Mouse (Mus musculus): ENCODE results near the gene Ism2. TPM values are rescaled to one million over a fixed set of nuclear protein-coding genes. Genes with fewer than 3 reads are reported as not detected.

The Ism2 gene
- polyA plus RNA-seq, 2 experiments, result 0.07 to 0.08 TPM

GRCm38 (mm10) chr12:87284268-87284667 is 15.2 kb downstream of the Ism2 start:
- Histone ChIP-seq H3K4me1 (replicated peaks; ENCODE audit: control insufficient read depth in 2 of 2, insufficient read depth in 2 of 2, low read length in 1 of 2) (no peaks in the 10 kb centered on the region), H3K36me3 (replicated peaks; ENCODE audit: control insufficient read depth, insufficient read depth, low read depth) (no peaks in the 10 kb centered on the region), H3K27me3 (ENCODE audit: control insufficient read depth, insufficient read depth, low read length) (no peaks in the 10 kb centered on the region), H3K9ac (replicated peaks) (no peak overlapping the region), H3K4me3 (ENCODE audit: insufficient read depth in 1 of 2, low read depth in 2 of 2, low read length in 2 of 2) (no peak overlapping the region), H3K27ac (no peak overlapping the region), H3K4me2 (ENCODE audit: low read depth) (no peak overlapping the region), H3K9me3 (ENCODE audit: control insufficient read depth, low read length) (no peaks in the 10 kb centered on the region)
- no peak for TF ChIP-seq CTCF (IDR thresholded peaks at IDR 0.05; ENCODE audit: low read depth)
- WGBS (ENCODE audit: insufficient replicate concordance), result 48% methylated on average over 4 of the region's 4 CpGs
- ATAC-seq (ENCODE audit: insufficient read depth) (no peak), DNase-seq (ENCODE audit: low read depth in 3 of 3, low spot score in 3 of 3) (no peak)

- WGBS (ENCODE audit: insufficient replicate concordance), result 58% methylated on average over 7 of the region's 7 CpGs
- H3K9me3 ChIP-seq (ENCODE audit: control insufficient read depth, low read length), result no peaks in the 10 kb centered on the region
- H3K4me3 ChIP-seq (ENCODE audit: insufficient read depth in 1 of 2, low read depth in 2 of 2, low read length in 2 of 2), result no peak overlapping the region
- H3K36me3 ChIP-seq (replicated peaks; ENCODE audit: control insufficient read depth, insufficient read depth, low read depth), result no peaks in the 10 kb centered on the region
- H3K9ac ChIP-seq (replicated peaks), result no peak overlapping the region
- H3K4me2 ChIP-seq (ENCODE audit: low read depth), result no peak overlapping the region
- TF ChIP-seq EP300 (IDR thresholded peaks at IDR 0.05; ENCODE audit: low read depth) (no peak), CTCF (IDR thresholded peaks at IDR 0.05; ENCODE audit: low read depth) (no peak)
- H3K27ac ChIP-seq, result no peak overlapping the region
- H3K27me3 ChIP-seq (ENCODE audit: control insufficient read depth, insufficient read depth, low read length), result no peaks in the 10 kb centered on the region
- ATAC-seq (ENCODE audit: insufficient read depth) (no peak), DNase-seq (ENCODE audit: low read depth in 3 of 3, low spot score in 3 of 3) (no peak)
- H3K4me1 ChIP-seq (replicated peaks; ENCODE audit: control insufficient read depth in 2 of 2, insufficient read depth in 2 of 2, low read length in 1 of 2), result no peaks in the 10 kb centered on the region; a peak in 1 of 4 replicates
Measured at GRCm38 (mm10) chr12:87283706-87284105, 15.8 kb downstream of the Ism2 start.

GRCm38 (mm10) chr12:87282743-87283142 is 16.8 kb downstream of the Ism2 start:
- DNase-seq (ENCODE audit: low read depth in 3 of 3, low spot score in 3 of 3), result no peak

GRCm38 (mm10) chr12:87281766-87282165 is 17.7 kb downstream of the Ism2 start:
- no peak for TF ChIP-seq CTCF (IDR thresholded peaks at IDR 0.05; ENCODE audit: low read depth)
- TF ChIP-seq EP300 (IDR thresholded peaks at IDR 0.05; ENCODE audit: low read depth), result no peak
- 13% methylated on average over 1 of the region's 1 CpGs for WGBS (ENCODE audit: insufficient replicate concordance)
- no peak overlapping the region for H3K9ac ChIP-seq (replicated peaks)
- DNase-seq (ENCODE audit: low read depth in 3 of 3, low spot score in 3 of 3), result no peak
- no peak overlapping the region for H3K27ac ChIP-seq
- no peak overlapping the region for H3K4me2 ChIP-seq (ENCODE audit: low read depth)
- no peaks in the 10 kb centered on the region for H3K27me3 ChIP-seq (ENCODE audit: control insufficient read depth, insufficient read depth, low read length)
- no peaks in the 10 kb centered on the region for H3K36me3 ChIP-seq (replicated peaks; ENCODE audit: control insufficient read depth, insufficient read depth, low read depth)
- no peak for ATAC-seq (ENCODE audit: insufficient read depth)
- no peak overlapping the region for H3K4me3 ChIP-seq (ENCODE audit: insufficient read depth in 1 of 2, low read depth in 2 of 2, low read length in 2 of 2)
- H3K9me3 ChIP-seq (ENCODE audit: control insufficient read depth, low read length), result no peaks in the 10 kb centered on the region
- H3K4me1 ChIP-seq (replicated peaks; ENCODE audit: control insufficient read depth in 2 of 2, insufficient read depth in 2 of 2, low read length in 1 of 2), result peaks cover 0 to 4% of the 10 kb centered on the region in 2 experiments; a peak in 3 of 4 replicates

More at GRCm38 (mm10) chr12:87282743-87283142, 16.8 kb downstream of the Ism2 start:
- no peak for ATAC-seq (ENCODE audit: insufficient read depth)
- Histone ChIP-seq H3K9me3 (ENCODE audit: control insufficient read depth, low read length) (no peaks in the 10 kb centered on the region), H3K27me3 (ENCODE audit: control insufficient read depth, insufficient read depth, low read length) (no peaks in the 10 kb centered on the region), H3K27ac (no peak overlapping the region), H3K4me1 (replicated peaks; ENCODE audit: control insufficient read depth in 2 of 2, insufficient read depth in 2 of 2, low read length in 1 of 2) (peaks cover 0 to 4% of the 10 kb centered on the region in 2 experiments; a peak in 3 of 4 replicates), H3K9ac (replicated peaks) (no peak overlapping the region), H3K4me2 (ENCODE audit: low read depth) (no peak overlapping the region), H3K36me3 (replicated peaks; ENCODE audit: control insufficient read depth, insufficient read depth, low read depth) (no peaks in the 10 kb centered on the region), H3K4me3 (ENCODE audit: insufficient read depth in 1 of 2, low read depth in 2 of 2, low read length in 2 of 2) (no peak overlapping the region)
- TF ChIP-seq EP300 (IDR thresholded peaks at IDR 0.05; ENCODE audit: low read depth) (no peak), CTCF (IDR thresholded peaks at IDR 0.05; ENCODE audit: low read depth) (no peak)
- 88% methylated on average over 4 of the region's 4 CpGs for WGBS (ENCODE audit: insufficient replicate concordance)

- 55% methylated on average over 14 of the region's 14 CpGs for WGBS (ENCODE audit: insufficient replicate concordance)
Measured at GRCm38 (mm10) chr12:87279879-87280278, 19.6 kb downstream of the Ism2 start.

More at GRCm38 (mm10) chr12:87279879-87280278, 19.6 kb downstream of the Ism2 start:
- ATAC-seq (ENCODE audit: insufficient read depth) (no peak), DNase-seq (ENCODE audit: low read depth in 3 of 3, low spot score in 3 of 3) (no peak)
- peaks cover 6% of the 10 kb centered on the region for H3K36me3 ChIP-seq (replicated peaks; ENCODE audit: control insufficient read depth, insufficient read depth, low read depth)
- H3K4me1 ChIP-seq (replicated peaks; ENCODE audit: control insufficient read depth in 2 of 2, insufficient read depth in 2 of 2, low read length in 1 of 2), result peaks cover 7 to 17% of the 10 kb centered on the region in 2 experiments
- H3K27me3 ChIP-seq (ENCODE audit: control insufficient read depth, insufficient read depth, low read length), result no peaks in the 10 kb centered on the region
- no peak overlapping the region for H3K4me3 ChIP-seq (ENCODE audit: insufficient read depth in 1 of 2, low read depth in 2 of 2, low read length in 2 of 2)
- H3K4me2 ChIP-seq (ENCODE audit: low read depth), result no peak overlapping the region
- TF ChIP-seq EP300 (IDR thresholded peaks at IDR 0.05; ENCODE audit: low read depth), result no peak
- peak; percentile 29; the same call in 1 of the 2 replicates for TF ChIP-seq CTCF (IDR thresholded peaks at IDR 0.05; ENCODE audit: low read depth)
- no peaks in the 10 kb centered on the region for H3K9me3 ChIP-seq (ENCODE audit: control insufficient read depth, low read length)
- no peak overlapping the region for H3K9ac ChIP-seq (replicated peaks)
- H3K27ac ChIP-seq, result no peak overlapping the region

Measured in liver, embryonic 14.5 days (tissue).